Mouse (Mus musculus): ENCODE measurements around the gene Spns1.

GRCm38 (mm10) chr7:126374526-126374925 is 2.7 kb downstream of the Spns1 start:
- TF ChIP-seq CTCF (conservative IDR thresholded peaks at IDR 0.05 in 1 of 2, IDR thresholded peaks at IDR 0.05 in 1 of 2; ENCODE audit: low read depth in 2 of 2, low read length in 2 of 2) (no peak), ETS1 (conservative IDR thresholded peaks at IDR 0.05; ENCODE audit: low read depth, low read length) (no peak), ZMIZ1 (IDR thresholded peaks at IDR 0.05; ENCODE audit: low read depth, low read length) (no peak), EP300 (IDR thresholded peaks at IDR 0.05; ENCODE audit: low read length) (no peak), POLR2A (IDR thresholded peaks at IDR 0.05; ENCODE audit: low read depth, low read length) (no peak), SIN3A (IDR thresholded peaks at IDR 0.05; ENCODE audit: low read length) (no peak)
